Mouse (Mus musculus) heart, adult 11 months (tissue): ENCODE results near the gene Shisa8.

Experiments used
- DNase-seq: peaks from one replicate; pipeline ENCODE4 v3.0.0; 2022

Shisa8 gene

DNA sequence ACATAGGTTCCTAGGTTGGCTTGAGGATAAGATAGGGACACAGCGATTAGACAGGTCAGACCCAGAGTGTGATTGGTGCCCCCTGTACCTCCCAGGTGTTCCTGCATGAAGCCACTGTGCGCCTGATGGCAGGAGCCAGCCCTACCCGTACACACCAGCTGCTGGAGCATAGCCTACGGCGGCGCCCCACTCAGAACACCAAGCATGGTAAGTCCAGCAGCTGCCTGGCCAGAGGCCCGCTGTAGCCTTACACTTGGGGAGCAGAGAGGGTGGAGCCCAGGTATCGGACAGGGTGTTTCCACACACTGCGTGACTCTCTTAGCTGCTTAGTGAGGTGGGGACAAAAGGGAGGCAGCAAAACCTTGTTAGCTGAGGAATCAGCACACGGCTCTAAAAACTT, 9.5 kb downstream of the Shisa8 start:
- no peak for DNase-seq

- DNase-seq, result no peak
Observed at GRCm38 (mm10) chr15:82202086-82202485, 10.5 kb downstream of the Shisa8 start.

- no peak for DNase-seq
Observed at GRCm38 (mm10) chr15:82199546-82199945, 13.1 kb downstream of the Shisa8 start.

GRCm38 (mm10) chr15:82198342-82198741, 14.3 kb downstream of the Shisa8 start:
- no peak for DNase-seq

- no peak for DNase-seq
Observed at GRCm38 (mm10) chr15:82197937-82198336, 14.7 kb downstream of the Shisa8 start.

DNA sequence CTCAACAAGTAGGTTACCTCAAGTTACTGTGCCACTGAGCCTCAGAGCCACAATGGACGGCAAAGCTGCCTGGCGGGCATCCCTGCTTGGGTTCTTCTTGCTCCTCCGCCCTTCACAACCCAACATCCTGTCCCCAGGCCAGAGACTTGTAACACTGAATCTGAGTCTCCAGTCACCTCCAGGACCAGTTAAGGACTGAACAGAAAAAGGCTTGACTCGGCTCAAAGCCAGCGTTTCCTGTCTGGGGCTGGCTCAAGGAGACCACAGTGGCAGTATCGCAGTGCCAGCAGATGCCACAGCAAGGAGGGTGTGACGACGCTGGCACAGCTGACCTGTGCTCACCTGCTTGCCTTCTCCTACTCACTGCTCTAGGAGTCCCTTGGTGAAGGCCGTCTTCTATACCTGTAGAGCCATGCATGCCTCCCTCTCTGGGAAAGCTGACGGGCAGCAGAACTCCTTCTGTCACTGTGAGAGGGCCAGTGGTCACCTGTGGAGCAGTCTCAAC, 15.3 kb downstream of the Shisa8 start:
- no peak for DNase-seq

GRCm38 (mm10) chr15:82196300-82196699, 16.3 kb downstream of the Shisa8 start:
- DNase-seq, result no peak

DNA sequence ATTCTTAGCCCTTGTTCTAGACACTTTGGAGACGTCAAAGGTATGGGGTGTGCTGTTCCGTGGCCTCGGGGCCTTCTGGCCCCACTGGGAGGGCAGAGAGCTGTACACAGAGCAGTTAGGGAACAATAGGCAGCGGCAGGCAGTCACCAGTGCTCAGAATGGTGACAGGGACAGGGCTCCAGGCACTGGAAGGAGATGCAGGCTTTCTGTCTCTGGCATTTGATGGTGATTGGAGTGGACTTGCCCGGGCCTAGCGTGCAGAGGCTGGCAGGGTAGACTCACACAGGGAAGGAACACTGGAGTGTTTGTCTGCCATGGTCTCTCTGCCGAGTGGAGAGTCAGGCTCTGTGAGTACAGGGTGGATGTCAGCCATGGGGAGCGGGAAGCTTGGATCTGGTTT, 20.0 kb downstream of the Shisa8 start:
- no peak for DNase-seq

DNA sequence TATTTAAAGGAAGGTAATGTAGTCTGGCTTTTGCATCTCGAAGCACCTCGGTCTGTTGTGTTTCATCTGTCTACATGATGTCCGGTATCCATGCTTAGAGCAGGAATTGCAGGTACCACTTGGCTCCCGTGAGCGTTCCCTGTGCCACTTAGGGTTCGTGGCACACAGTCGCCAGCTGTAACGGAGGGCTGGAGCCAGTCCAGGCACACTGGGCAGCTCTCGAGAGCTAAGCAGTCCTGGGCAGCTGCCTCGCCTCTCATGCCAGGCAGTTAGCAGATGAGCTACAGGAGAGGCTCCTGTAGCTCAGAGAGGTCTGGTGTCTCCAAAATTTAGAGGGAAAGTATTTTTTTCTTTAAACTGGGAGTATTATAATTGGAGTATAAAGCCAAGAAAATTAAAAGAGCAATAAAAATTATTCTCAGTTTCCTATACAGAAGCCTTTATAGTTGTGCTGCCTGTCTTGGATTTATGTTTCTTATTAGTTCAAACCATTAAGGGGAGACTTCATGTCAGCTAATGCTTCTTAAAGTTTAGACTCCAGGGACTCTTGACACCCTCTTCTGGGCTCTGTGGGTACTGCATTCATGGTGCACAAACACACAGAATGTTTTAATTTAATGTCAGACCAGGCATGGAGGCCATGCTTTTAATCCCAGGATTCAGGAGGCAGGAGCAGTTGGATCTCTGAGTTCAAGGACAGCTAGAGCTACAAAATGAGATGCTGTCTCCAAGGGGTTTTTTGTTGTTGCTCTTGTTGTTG, 24.0 kb downstream of the Shisa8 start:
- no peak for DNase-seq

GRCm38 (mm10) chr15:82187924-82188323, 24.7 kb downstream of the Shisa8 start:
- DNase-seq, result no peak

DNA sequence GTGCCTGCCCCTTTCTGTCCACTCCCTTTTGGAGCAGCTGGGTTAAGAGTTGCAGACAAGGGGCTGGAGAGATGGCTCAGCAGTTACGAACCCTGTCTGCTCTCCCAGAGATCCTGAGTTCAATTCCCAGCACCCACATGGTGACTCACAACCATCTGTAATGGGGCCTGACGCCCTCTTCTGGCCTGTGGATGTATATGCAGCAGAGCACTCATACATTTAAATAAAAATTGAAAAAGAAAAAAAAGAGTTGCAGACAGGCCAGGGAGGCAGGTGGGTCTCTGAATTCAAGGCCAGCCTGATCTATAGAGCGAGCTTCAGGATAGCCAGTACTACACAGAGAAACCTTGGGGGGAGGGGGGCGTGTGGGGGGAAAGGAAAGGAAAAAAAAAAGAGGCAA, 25.2 kb downstream of the Shisa8 start:
- no peak for DNase-seq

DNA sequence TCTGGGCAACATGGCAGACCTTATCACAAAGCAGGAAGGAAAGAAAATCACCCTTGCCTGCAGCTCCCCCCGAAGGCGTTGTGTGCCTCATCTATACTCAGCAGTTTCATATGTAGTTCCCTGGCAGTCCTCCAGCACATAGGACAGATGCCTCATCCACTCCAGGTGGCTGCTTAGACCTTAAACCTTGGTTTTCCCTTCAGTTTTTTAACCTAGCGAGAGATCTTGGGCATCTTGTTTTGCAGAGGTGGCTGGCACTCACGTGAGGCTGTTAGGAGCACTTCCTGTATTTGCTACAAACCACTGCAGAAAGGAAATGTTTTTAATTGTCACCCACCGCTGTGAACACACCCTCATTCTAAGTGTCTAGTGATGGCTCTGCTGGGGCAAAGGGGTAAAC, 25.7 kb downstream of the Shisa8 start:
- DNase-seq, result no peak

DNA sequence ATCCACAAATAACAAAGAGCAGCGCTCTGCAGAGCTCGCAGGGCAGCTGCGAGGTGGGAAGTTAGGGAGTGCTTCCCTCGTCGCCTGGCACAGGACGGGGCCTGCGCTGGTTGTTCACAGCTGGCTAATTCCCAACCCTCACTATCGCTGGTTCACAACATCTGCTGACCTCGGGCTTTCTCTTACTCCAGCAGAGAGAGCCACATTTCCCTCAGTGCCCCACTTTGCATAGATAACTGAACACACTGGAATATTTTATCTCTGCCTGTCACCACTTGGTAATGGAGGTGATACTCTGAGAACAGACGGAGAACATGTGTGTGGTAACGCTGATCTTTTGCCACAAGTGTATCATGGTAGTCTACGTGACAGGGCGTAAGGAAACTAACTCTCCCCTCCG, 26.5 kb downstream of the Shisa8 start:
- DNase-seq, result no peak

DNA sequence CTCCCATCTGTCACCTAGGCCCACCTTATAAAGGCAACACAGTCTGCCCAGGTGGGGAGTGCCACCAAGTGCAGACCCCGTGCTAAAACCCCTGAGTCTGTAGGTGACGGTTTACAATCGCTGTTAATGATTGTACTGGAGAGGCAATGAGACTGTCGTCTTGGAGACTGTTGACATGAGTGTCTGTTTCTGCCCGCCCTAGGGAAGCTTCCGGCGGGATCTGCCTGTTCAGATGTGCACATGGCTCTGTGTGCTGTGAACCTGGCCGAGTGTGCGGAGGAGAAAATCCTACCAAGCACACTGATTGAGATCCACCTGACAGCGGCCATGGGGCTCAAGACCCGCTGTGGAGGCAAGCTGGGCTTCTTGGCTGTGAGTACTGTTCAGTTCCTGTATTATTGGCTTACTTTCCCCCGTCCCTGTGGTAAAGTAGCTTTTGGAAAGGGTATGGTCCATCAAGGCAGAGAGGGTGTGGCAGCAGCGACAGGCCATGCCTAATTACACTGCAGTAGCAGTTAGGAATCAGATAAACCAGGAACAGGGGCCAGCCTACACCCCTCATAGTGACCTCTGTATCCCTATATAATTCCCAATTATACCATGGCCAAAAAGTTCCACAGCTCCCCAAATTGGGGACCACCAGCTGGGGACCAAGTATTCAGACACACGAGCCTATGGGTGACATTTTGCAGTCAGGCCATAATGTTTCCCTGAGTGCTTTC, 27.4 kb downstream of the Shisa8 start:
- DNase-seq, result no peak

DNA sequence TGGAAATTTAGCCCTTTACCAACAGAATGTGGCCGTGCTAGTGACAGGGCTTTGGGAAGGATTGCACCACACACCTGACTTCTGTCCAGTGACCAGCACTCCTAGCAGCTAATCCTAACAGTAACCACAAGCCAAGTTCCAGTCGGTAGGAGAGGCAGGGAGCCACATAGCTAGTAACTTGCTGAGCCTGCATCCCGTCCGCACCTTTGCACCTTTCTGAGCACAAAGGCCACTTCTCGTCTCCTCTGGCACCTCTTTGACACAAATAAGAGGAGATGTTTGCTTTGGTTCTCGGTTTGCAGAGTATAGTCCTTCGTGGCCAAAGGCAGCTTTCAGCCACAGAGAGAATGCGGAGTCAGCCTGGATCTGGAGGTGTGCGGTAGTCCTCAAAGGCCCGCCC, 28.0 kb downstream of the Shisa8 start:
- no peak for DNase-seq

- no peak for DNase-seq
Observed at GRCm38 (mm10) chr15:82184183-82184582, 28.4 kb downstream of the Shisa8 start.

DNA sequence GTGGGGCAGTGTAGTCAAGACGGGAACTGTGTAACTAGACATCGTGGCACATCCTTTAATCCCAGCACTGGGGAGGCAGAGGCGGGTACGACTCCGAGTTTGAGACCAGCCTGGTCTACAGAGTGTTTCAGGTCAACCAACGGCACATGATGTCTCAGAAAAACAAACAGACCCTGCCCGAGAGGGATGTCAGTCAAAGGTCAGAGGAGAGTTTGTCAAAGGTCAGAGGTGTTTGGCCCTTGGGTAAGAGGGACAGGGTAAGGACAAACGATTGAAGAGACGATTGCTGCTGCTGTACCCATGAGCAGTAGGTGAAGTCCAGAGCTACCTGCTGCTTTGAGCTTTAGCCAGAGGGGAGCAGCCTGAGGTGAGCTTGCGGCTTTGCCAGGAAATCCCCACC, 29.0 kb downstream of the Shisa8 start:
- no peak for DNase-seq

DNA sequence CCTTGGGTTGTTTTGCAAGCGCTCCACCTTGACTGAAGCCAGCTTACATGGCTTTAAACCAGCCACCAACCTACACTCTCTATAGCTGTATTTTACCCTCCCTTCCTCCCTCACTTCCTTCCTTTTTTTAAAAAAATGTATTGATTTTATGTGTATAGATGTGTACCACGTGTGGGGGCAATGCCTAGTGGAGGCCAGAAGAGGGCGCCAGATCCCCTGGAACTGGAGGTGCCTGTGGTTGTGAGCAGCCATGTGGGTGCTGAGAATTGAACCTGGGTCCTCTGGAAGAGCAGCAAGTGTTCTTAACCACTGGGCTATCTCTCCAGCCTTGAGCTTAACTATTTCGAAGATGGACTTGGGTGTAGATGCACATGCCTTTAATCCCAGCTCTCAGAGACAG, 30.3 kb downstream of the Shisa8 start:
- DNase-seq, result no peak

DNA sequence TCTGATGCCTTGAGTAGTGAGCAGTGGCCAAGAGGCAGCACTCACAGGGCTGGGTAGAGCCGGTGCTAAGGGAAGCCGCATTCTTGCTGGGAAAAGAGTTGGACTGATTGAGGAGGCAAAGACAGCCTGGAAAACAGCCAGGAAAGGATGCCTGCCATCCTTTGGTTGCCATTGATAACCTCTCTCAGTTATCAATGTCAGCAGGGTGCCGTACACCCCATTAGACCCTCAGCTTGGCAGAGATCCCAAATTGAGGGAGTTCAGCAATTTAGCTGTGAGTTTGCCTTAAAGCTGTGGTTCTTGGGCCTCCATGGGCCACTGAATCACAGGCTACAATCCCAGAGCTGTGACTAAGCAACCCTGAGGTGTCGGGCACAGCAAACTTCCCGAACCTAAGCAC, 31.5 kb downstream of the Shisa8 start:
- no peak for DNase-seq

- no peak for DNase-seq
Observed at GRCm38 (mm10) chr15:82177743-82178290, 34.8 kb downstream of the Shisa8 start.

- DNase-seq, result no peak
Observed at GRCm38 (mm10) chr15:82175091-82175490, 37.5 kb downstream of the Shisa8 start.

DNA sequence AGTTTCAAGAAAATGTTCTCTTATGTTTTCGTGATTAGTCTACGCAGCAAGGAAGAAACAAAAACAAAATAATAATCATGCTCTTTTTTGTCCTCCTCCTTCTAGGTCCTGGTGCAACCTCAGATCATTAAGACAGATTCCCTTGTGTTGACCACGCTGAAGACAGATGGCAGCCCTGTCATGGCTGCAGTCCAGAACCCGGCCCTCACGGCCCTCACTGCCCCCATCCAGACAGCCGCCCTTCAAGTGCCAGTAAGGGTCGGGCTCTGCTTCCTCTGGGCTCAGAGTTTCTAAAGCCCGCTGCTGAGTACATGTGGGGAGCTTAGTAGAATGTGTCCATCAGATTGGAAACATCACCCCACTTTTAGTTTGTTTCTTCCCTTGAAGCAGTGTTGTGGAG, 40.0 kb downstream of the Shisa8 start:
- DNase-seq, result no peak

GRCm38 (mm10) chr15:82170437-82171377, 41.9 kb downstream of the Shisa8 start:
- DNase-seq, result peak; percentile 94
